Mouse (Mus musculus) ZHBTc4 (cell line): ENCODE results near the gene Tmem235.
"Not testable (repeated sequence)": the region's sequence is repeated elsewhere in the genome, so short reads cannot be mapped to it uniquely, and the experiment has no call there.

Experiments
- DNase-seq: peaks from one replicate; pipeline ENCODE4 v3.0.0-alpha.2; 2011; ENCODE audit warnings: low read depth, low spot score

Gene Tmem235

GRCm38 (mm10) chr11:117860601-117861000 lies at the start of gene Tmem235:
Tmem235 (plus strand) TSS chr11:117860752.
- DNase-seq = no peak

GRCm38 (mm10) chr11:117813867-117814266 lies 46.7 kb upstream of the Tmem235 start:
- no peak for DNase-seq

DNA sequence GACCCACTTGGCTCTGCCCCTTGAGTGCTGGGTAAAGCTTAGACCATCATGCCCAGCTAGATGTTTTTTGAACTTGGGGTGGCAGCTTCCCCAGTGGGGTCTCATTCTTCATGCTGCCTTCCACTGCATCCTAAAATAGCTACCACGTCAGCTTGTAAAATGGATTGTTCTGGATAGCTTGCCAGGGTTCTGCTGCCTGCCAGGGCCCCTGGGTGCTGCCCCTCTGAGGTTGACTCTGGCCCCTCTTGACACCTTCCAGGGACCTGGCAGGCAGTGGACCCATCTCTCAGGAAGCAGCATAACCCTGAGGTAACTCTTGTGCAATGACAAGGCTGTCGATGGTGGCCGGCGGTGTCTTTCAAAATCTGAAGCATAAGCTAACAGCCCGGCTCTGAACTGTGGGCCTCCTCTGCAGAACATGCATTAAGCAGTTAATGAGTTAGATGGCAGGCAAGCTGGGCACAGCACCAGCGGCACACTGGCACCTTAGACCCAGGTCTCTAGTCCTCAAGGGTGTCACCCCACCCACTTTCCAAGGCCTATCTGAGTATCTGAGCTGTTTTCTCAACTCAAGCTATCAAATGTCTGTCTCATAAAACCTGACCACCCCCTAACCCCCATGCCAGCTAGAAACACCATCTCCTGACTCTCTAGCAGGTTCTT lies 45.7 kb upstream of the Tmem235 start:
- no peak for DNase-seq

DNA sequence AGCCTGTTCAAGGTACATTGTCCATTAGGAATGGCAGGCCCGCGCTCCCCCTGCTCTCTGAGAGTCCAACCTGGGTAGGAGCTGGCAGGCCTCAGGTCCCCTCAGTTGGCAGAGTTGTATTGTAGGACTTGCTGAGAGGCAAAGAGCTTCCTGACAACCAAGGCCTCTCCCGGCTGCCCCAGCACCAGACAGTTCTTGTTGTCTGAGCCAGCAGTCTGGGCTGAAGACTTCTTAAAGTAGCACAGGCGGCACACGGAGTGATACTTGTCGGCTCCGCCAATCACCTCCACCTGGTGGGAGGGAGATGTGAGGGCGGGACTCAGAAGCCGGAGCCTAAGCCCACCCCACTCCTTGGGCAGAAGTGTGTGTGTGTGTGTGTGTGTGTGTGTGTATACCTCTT lies 44.7 kb upstream of the Tmem235 start:
- not testable (repeated sequence) for DNase-seq

DNA sequence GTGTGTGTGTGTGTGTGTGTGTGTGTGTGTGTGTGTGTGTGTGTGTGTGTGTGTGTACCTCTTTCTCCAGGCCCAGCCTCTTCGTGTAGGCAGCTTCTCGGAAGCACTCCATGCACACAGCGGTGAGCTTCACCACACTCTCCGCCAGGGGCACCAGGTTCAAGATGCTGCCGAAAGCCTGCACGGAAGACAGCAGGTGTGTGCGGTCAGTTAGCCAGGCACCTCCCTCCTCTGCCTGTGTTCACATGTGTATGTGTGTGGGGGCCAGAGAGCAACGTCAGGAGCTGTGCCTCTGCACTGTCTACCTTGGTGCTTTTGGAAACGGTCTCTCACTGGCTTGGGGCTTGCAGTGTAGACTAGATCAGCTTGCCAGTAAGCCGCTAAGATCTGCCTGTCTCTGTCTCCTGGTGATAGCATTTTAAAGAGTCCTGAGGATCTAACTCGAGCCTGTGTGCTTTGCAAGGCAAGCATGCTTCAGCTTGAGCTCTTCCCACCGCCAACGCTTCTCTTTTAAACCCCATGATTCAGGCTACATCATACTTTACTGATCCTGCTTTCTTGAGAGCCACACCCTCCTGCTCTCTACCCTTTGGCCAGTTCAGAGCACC lies 44.1 kb upstream of the Tmem235 start:
- peak; percentile 57 for DNase-seq

DNA sequence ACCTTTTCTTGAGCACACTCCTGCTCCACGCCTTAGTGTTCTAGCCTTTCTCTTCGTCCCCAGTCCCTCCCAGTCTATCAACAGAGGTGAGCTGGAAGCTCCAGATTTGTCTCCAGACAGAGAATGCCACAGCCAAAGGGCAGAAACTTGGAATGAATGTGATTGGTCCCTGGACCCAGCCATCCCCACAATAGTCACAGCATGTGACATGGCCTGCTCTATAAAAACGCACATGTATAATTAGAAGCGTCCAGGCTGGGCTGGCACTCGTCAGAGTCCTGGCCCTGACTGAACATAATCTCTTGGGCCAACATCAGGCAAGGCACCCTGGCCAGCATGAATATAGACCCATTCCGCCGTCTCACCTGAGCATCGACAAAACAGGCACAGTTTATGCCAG lies 41.5 kb upstream of the Tmem235 start:
- no peak for DNase-seq

DNA sequence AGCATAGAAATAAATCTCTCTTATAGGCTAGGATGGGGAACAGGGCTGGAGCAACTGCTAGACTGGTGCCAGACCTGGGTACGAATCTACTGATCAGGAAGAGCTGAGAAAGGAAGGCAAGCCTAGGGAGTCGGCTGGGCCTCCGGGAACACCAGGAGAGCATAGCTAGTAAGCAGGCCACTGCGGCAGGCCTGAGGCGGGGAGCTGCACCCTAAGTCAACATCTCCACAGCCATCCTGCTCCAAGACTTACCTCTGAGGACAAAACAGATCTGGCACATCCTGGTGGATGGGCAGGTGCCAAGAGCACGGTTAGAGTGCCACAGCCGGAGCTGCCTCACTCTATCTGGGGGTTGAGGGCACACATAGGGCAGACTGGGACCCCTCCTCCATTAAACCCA lies 40.4 kb upstream of the Tmem235 start:
- DNase-seq = no peak

- DNase-seq = no peak
Measured at GRCm38 (mm10) chr11:117821868-117822267, 38.7 kb upstream of the Tmem235 start.

DNA sequence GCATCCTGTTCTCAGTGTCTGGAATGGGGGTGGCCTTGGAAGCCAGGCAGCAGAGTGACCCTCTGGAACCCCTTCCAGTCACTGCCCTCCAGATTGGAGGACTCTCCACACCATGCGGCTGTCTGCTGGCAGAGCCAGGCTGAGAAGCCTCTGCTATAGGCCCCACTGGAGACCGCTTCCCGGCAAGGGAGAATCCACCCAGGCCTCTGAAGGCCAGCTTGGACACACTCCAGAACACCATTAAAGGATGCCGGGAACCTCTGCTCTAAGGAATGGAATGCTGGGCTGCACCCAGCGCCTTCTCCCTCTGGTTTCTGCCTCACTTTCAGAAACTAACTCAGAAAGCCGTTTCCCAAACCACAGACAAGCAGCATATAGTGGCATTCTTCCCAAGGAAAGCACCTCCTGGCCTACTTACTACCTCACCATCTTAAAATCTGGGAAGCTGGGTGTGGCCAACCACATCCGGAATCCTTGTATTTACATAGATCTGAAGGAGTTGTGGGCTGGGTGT lies 37.8 kb upstream of the Tmem235 start:
- peak; percentile 63 for DNase-seq

- peak; percentile 40 for DNase-seq
Measured at GRCm38 (mm10) chr11:117823411-117823810, 37.1 kb upstream of the Tmem235 start.

DNA sequence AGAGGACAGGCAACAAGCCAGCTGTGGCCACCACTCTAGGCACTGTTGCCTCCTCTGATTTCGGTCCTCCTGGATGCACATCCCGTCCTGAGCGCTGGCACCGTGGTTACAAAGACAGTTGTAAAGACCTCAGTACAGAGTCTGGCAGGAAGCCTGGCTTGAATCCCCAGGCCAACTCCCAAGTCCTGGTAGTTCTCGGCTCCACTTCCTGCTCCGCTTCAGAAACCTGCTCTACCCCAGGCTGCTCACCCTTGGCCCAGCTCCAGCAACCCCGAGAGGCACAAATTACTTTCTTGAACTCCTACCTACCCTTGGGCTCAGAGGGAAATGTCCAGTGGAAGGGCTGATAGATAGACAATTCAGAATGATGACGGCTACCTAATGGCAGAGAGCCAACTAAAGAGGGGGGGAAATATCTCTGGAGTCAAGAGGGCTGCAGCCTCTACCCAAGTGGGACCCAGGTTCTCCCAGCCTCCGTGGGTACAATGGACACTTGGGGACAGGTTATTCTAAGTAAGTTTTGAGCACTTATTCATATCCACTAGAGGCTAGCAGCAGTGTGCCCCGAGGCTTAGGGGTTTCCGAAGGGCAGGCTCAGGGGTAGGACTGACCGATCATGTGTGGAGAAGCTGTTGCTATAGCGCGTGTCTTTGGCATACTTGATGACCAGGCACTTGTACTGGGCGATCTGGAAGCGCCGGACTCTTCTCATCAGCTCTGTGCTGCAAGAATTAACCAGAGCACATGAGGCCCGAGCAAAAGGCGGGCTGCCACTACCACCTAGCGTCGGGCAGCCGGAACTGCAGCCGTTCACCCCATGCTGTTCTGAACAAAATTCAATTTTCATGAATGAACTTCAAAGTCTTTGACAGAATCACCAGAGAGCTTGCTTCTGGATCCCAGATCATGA lies 36.2 kb upstream of the Tmem235 start:
- DNase-seq = peak; percentile 87

DNA sequence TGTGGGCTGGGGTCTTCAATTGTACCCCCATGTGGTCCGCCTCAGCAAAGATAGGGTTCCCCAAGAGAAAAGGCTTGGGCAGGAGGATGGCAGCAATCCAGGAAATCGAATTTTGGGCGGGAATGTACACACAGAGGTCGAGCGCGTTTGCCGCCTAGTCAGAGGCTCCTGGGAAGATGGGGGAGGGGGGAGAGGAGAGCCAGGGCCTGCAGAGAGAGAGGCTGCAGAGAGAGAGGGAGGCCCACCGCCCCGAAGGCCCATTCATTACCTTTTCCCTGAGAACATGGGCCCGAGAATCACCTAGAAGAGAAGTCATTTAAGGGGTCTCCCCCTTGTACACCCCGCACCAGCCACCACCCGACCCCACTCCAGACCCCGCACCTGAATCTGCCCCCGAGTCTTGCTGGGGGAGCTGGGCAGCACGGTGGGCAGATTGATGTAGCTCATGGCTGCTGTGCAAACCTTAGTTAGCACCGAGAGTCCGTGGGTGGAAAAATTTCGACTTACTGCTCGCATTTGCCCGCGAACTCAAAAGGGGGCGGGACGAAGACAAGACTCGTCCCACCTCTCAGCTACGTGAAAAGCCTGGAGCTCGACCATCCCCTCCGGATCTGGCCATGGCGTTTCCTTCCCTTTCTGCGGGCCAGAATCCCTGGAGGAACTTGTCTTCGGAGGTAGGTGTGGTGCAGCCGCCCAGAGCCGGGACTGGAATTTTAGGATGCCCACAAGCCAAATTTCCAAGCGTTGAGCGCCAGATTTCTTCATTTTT lies 35.0 kb upstream of the Tmem235 start, which contains the start of the genes Afmid and Tk1:
Gene Afmid (plus strand): TSS at position 592 of the 769 bp plus-strand sequence.
Gene Tk1 (minus strand): TSS at position 760 of the 769 bp plus-strand sequence.
- DNase-seq = peak; percentile 96

GRCm38 (mm10) chr11:117826164-117826563 lies 34.4 kb upstream of the Tmem235 start:
- peak; percentile 61 for DNase-seq

DNA sequence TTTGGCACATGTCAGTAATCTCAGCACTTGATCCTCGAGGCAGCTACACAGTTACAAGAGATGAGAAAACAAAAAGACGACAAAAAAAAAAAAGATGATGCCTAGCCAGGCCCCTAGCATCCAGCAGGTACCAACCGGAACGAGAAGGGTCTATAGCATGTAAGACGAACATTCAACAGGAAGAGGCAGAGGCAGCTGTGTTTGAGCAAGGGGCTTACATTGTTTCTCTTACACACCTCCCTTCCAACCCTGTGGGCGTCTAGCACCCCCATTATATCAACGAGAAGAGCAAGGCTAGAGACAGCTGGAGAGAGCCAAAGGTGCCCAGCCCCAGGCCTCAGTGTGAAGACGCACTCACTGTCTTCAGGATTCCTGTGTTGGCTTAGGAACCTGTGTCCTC lies 33.6 kb upstream of the Tmem235 start:
- no peak for DNase-seq

DNA sequence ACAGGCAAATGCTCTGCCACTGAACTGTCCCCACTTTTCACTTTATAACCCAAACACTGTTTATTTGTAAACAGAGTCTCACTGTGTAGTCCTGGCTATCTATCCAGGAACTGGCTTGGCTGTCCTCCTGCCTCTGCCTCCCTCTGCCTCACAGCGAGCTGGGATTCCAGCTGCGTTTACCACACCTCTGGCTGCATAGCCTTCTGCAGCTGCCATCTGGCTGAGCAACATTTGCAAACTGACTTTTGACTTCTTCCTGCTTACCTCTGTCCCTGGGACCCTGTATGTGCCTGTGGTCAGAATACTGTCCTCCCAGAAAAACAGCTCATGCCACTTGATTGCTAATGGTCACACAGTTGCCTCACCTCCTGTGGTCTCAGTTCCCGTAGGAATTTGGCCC lies 33.2 kb upstream of the Tmem235 start:
- DNase-seq = no peak

DNA sequence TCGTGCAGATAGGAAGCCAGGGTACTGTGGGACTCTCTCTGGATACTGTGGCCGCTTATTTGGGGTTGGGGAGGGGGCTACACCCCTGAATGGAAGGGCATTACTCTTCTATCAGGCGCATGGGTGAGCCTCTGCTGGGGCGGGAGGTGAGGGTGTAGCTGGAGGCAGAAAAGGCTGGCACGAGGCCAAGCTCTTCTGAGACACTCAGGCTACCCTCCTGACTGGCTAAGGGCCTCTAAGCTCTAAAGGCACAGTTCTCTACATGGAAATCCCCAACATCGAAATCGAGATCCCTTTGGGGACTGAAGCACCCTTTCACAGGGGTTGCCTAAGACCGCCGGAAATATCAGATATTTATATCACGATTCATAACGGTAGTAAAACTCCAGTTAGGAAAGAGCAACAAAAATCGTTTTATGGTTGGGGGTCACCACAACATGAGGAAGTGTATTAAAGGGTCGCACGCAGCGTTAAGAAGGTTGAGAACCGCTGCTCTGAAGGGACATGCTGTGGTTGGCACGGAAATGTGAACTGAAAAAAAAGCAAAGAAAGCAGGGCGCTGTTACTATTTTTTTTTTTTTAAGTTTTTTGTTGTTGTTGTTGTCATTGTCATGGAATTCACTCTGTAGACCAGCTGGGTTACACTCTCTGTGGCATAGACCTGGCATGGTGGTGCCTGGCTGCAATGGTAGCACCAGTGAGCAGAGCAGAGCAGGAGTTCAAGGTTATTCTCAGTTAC lies 32.2 kb upstream of the Tmem235 start:
- DNase-seq = peak; percentile 41

DNA sequence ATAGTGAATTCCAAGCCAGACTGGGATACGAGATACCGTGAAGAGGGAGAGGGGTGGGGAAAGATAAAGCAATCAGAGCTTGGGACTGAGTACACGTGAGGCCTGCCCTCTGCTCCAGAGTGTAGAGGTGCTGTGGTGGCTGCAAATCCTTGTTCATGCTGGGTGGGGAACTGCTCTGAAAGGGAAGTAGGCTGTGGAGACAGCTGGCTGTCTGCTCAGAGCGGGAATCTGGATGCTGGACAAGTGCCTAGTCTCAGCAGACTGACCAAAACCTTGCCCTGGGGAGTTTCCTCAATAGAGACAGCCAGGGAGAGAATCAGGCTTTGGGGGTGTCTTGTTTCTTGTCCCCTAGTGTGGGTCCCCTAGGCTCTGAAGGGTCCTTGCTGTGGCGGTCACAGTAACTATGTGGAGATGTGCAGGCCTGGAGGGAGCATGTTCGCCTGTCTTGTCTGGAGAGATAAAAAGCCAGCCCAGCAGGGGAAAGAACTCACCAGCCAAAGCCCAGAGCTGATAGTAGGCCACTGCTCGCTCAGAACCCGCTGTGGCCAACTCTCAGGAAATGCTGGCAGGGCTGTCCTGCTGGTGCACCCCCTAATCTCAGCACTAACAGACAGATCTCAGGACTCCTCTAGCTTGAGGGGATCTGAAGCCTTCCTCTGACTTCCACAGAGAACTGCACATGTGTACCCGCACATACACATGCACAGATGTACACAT lies 31.5 kb upstream of the Tmem235 start:
- DNase-seq = peak; percentile 37

GRCm38 (mm10) chr11:117829671-117830215 lies 30.8 kb upstream of the Tmem235 start:
- DNase-seq = no peak

- no peak for DNase-seq
Measured at GRCm38 (mm10) chr11:117830401-117830800, 30.2 kb upstream of the Tmem235 start.
